Mouse (Mus musculus) urinary bladder, adult 18-20 months (tissue): Measurements from ENCODE around the gene Ubap1l.
"Not testable (repeated sequence)": the region's sequence is repeated elsewhere in the genome, so short reads cannot be mapped to it uniquely, and the experiment has no call there.

Experiments
- DNase-seq, 2 experiments: peaks; one replicate each; pipeline ENCODE4 v3.0.0; 2022; ENCODE audit warnings: low spot score in 2 of 2, mixed read lengths in 2 of 2

Ubap1l gene

DNA sequence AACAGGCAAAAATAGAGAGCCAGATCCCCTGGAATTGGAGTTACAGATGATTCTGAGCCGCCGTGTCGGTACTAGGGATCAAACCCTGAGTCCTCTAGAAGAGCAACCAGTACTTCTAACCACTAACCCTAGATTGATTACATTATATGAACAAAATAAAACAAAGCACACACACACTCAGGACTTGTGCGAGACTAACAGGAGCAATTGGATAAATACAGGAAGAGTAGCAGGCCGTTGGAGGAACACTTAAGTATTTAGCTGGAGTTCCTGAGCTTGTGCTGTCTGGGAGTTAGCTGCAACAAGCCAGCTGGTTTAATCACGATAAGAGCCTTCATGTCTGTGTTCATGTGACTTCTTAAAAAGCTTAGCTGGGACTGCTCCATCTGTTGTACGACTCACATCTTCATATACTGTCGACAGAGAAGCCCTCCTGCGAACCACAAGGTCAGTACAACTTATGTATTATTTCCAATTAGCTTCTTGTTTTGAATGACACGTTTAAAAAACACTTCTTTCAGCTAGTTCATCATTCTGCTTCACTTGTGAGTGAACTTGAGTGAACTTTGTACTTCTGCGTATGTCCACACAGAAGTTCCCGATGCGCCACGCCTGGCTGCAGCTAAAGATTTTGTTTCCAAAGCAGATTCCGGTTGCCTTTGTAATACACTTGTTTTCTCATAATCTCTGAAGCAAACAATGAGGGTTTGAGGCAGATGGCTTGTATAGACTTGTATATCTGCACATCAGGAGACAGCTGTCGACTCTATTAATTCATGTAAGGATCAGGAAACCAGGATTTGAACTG is at the start of gene Ubap1l:
Ubap1l (plus strand) TSS at position 401 of the 808 bp plus-strand sequence.
- no peak for DNase-seq

DNA sequence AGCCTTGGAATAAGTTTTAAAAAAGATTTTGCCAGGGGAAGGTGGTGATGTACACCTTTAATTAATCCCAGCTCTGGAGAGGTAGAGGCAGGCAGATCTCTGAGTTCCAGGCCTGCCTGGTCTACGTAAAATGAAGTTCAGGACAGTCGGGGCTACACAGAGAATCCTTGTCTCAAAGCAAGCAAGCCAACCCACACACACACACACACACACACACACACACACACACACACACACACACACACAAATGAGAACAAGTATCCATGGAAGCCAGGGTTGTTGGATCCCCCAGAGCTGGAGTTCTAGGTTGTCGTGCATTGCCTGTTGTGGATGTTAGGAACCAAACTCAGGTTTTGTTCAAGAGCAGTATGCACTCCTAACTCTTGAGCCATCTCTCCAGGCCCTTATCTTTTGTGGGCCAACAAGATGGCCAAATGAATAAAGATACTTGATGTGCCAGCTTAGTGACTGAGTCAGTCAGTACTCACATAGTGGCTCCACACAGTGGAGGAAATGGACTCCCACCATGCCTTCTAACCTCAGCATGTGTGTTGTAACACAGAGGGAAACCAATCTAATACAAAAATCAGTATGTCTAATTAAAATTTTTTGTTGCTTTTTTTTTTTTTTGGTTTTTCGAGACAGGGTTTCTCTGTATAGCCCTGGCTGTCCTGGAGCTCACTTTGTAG is 48.0 kb upstream of the Ubap1l start:
- DNase-seq, result no peak

- DNase-seq, result no peak
Measured at GRCm38 (mm10) chr9:65313846-65314245, 47.0 kb upstream of the Ubap1l start.

GRCm38 (mm10) chr9:65322255-65322900 is 38.5 kb upstream of the Ubap1l start:
- DNase-seq, result no peak

GRCm38 (mm10) chr9:65325971-65326370 is 34.9 kb upstream of the Ubap1l start:
- DNase-seq, result no peak

DNA sequence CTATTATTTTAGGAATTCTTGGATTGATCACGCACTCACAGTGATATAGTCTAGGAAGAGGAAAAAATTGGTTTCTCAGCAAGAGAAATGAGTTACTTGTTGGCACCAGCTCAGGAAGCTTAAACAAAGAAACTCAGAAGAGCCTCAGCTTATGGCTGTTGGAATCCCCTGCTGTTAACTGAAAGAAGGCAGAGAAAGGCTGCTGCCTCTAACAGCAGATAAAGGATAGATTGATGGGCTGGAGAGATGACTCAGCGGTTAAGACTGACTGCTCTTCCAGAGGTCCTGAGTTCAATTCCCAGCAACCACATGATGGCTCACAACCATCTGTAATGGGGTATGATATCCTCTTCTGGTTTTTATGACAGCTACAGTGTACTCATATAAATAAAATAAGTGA is 33.5 kb upstream of the Ubap1l start:
- no peak for DNase-seq

DNA sequence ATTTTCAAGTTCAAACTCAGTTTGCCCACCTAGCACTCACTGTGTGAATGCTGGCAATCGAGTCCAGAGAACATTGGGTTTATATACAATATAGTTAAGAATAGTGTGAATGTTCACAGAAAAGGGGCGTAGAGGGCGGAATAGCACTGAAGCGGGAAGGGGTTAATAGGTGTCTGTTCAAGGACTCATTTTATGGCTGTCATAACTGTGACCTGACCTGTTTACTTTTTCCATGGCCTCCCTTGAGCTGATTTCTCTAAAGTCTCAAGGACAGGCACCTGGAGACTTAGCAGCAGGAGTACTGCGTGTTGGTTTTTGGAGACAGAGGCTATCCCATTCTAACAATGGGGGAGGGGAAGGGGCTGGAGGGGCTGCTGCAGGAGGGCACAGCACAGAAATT is 26.9 kb upstream of the Ubap1l start:
- no peak for DNase-seq

GRCm38 (mm10) chr9:65339146-65339545 is 21.7 kb upstream of the Ubap1l start:
- no peak for DNase-seq

- DNase-seq, result no peak
Measured at GRCm38 (mm10) chr9:65340414-65340813, 20.4 kb upstream of the Ubap1l start.

DNA sequence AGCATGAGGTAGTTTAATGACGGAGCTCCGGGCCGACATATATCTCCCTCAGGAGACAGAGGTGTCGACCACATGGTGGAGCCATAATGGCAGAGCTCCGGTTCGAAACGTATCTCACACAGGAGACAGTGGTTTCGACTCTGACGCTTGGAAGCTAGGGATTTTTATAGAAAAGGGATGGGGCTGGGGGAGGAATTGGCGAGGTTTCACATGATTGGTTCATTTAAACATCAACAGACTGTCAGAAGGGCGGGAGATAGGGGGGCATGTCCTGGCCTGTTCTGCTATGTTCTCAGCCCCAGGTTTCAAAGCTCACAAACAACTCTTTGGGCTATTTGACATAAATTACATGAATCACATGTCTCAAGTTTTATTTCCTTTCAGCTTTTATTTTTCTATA is 15.4 kb upstream of the Ubap1l start:
- not testable (repeated sequence) for DNase-seq

DNA sequence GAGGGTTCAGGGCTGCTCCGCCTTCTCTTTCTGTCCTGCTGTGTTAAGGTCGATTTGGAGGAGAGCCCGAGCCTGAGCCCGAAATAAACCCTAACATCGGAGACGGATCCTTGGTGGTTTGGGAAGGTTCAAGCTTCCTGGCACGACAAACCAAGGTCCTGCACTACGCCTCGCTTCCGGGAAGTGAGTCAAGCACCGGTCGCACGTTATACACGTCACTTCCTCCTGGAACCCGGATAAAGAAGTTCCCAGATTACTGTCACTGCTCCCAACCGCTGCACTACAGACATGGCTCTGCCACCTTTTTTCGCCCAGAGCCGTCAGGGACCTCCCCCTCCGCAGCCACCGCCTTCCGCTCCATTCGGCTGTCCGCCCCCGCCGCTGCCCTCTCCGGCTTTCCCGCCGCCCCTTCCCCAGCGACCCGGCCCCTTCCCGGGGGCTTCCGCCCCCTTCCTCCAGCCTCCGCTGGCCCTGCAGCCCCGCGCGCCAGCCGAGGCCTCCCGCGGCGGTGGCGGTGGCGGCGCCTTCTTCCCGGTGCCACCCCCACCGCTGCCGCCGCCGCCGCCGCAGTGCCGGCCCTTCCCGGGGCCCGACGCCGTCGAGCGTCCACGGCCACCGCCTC is 14.9 kb upstream of the Ubap1l start, which contains the start of gene Pdcd7:
Pdcd7 (plus strand) TSS at position 251 of the 622 bp plus-strand sequence.
- DNase-seq, result peak; percentile 85 to 92

GRCm38 (mm10) chr9:65346476-65347111 is 14.2 kb upstream of the Ubap1l start:
- peak in 1 of 2 experiments; percentile 53 for DNase-seq

DNA sequence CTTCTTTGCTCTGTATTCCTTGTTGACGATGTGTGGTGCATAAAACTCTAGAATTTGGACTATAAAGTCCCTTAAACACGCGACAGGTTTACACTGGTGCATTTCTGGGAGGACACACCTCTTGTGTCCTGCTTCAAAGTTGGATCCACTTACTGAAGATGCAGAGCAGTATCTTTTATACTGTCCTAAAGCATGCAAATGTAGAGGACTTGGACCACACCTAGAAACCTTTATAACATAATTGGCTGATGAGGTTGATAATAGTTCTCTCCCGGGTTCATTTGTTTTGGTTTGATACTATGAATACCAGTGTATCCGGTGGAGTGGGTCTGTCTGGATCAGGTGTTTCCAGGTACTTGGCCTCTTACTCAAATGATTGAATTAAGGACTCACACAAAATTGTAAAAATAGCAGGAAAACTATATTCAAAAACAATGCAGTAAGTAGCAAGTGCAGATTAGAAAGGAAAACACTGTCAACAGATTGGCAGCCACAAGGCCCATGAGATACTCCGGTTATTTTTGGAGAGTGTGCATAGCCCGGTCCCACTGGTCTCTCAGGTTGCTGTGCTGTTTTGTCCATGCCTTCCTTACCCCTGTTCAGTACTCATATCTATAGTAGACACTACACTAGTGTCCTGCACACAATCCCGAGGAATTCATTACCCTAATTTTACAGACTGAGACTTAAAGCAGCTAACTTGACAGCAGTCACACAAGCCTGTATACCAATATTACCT is 13.6 kb upstream of the Ubap1l start:
- no peak for DNase-seq

- no peak for DNase-seq
Measured at GRCm38 (mm10) chr9:65353251-65353650, 7.6 kb upstream of the Ubap1l start.

- DNase-seq, result no peak
Measured at GRCm38 (mm10) chr9:65356561-65356960, 4.3 kb upstream of the Ubap1l start.

DNA sequence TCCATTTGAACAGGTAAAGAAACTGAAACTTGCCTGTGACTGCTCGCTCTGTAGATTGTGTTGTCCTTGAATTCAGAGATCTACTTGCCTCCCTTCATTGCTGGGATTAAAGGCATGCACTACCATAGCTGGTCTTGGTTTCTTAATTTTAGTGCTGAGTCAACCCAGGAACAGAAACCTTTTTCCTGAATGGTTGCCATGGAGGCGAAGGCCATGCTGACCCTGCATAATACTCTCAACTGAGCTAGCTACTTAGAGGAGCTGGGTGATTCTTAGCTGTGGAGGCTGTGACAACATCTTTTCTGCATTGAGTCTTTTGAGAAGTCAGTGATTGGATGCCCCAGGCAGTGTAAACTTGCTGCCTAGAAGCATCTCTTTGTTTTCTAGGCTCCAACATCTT is 3.9 kb upstream of the Ubap1l start:
- DNase-seq, result no peak

GRCm38 (mm10) chr9:65358956-65359480 is 1.8 kb upstream of the Ubap1l start:
- DNase-seq, result no peak

DNA sequence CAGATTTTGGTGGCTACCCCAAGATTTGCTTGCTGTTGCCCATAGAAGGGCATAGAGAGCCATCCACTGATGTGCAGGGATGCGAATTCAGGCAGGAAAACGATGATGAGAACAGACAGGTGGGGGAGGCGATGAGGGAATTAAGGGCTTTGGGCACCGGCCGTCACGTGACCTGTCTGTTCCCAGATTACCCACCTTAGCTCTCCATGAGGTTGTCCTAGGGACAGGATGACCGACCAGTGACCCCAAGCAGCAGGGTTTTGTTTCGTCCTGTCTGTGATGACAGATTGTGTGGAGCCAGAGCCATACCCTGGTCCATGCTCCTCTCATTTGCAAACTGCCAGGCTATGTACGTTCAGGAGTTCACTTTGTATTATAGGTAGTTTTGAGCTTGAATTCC is 2.8 kb downstream of the Ubap1l start:
- no peak for DNase-seq

DNA sequence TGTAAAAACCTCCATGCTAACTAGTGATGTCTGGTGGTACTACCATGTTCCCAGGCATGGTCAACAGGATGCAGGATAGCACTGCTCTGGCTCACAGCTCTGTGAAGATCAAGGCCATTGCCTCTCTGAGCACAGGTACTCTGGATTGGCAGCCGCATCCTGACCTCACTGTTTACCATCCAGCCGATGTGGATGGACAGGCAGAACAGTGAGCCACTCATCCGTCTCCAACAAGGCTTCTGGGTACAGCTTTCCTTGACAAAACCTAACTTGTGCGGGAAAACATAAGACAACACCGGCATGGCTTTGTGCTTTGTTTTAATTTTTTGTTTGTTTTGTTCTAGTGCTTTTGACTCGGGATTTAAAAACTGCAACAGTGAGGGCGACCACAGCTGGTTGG is 4.9 kb downstream of the Ubap1l start:
- DNase-seq, result no peak

DNA sequence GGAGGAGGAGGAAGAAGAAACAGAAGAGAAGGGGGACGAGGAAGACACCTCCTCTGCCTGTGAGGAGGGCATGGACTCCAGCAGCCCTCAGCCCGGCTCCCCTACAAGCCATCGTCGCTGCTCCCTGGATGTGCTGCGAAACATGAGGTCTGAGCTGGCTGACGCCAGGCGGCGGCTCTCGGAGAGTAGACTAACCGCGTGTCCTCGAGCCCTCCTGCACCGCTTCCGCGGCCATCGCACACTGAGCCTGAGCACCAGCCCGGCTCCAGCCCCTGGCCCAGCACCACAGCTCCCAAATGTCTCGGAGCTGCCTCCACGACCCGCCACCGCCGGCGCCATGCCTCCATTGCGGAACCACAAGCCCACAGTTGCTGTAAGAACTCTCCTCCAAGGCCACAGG is 10.9 kb downstream of the Ubap1l start:
- DNase-seq, result no peak

GRCm38 (mm10) chr9:65372449-65372848 is 11.6 kb downstream of the Ubap1l start:
- no peak for DNase-seq
